Mouse (Mus musculus): ENCODE measurements around the gene Nhlh1. TPM values are rescaled to one million over a fixed set of nuclear protein-coding genes. Genes with fewer than 3 reads are reported as not detected.

Gene Nhlh1
- polyA plus RNA-seq (2012; ENCODE audit: insufficient read depth, low replicate concordance) = not detected in 2 replicates

DNA sequence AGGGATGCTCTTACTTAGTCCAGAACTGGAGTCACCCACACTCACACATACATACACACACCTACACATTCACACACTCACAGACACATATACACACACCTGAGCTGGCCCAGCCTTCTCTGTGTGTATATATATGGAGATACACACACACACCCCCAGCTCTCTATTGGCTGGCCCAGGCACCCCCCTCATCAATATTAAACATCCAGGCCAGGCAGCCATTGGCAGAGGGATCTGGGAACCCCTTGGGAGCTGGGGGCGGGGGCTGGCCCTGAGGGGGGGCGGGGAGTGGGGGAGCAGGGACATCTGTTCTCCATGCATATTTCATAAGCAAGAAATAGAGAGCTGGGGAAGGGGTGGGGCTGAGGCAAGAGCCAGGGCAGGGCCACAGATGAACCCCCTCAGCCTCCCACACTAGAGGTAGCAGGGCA is at the start of gene Nhlh1:
Gene Nhlh1, minus strand, starts transcription at position 83 of the 431 bp plus-strand sequence.
- Histone ChIP-seq H3K4me1 (peaks cover 22% of the 10 kb centered on the region), H3K36me3 (replicated peaks; ENCODE audit: low read length) (peaks cover 3% of the 10 kb centered on the region), H3K9me3 (no peaks in the 10 kb centered on the region), H3K4me3 (replicated peaks) (no peak within 1 kb of the TSS), H3K27me3 (replicated peaks) (peaks cover 68% of the 10 kb centered on the region)
- TF ChIP-seq GATA1 (IDR thresholded peaks at IDR 0.05; ENCODE audit: borderline replicate concordance, low read length) (no peak), FLI1 (IDR thresholded peaks at IDR 0.05; ENCODE audit: low read length) (no peak)

DNA sequence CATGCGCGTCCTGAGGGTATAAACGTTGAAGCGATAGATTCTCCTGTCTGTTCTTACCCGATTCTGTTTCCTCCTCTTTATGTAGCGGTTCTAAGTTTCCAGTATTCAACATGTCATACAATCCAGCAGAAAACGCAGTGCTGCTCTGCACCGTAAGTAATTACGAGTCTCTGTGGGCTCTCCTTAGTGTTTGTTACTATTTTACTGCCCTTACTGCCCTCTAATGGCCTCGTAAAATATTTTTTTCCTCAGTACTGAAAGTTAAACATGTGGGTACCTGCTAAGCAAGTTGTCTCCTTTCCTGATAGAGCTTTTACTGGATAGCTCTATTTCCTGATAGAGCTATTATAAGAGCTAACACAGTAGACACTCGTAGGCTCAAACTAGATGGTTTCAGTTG is 47.7 kb upstream of the Nhlh1 start:
- TF ChIP-seq GATA1 (IDR thresholded peaks at IDR 0.05; ENCODE audit: borderline replicate concordance, low read length) = no peak
- TF ChIP-seq FLI1 (IDR thresholded peaks at IDR 0.05; ENCODE audit: low read length) = no peak
- H3K27me3 ChIP-seq (replicated peaks) = no peaks in the 10 kb centered on the region
- peaks cover 96% of the 10 kb centered on the region for H3K36me3 ChIP-seq (replicated peaks; ENCODE audit: low read length)
- H3K9me3 ChIP-seq = no peaks in the 10 kb centered on the region
- H3K4me1 ChIP-seq = peaks cover 4% of the 10 kb centered on the region; the same call in 1 of the 2 replicates
- no peak overlapping the region for H3K4me3 ChIP-seq (replicated peaks)

DNA sequence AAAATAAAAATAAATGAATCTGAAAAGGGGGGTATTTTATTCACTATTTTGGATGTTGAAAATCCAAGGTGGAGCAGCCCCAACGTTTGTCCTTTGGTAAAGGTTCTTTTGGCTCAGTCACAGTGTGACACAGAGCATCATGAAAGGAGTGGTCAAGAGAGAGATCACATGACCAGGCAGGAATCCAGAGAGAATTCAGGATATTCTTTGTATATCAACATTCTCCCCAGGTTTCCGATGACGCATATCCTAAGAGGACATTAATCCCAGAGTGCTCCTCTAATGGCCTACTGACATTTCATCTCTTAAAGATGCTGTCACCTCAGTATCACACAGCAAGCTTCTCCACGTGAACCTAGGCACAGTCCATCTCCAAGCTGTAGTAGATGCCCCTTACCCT is 46.2 kb upstream of the Nhlh1 start:
- Histone ChIP-seq H3K4me1 (peaks cover 4% of the 10 kb centered on the region; the same call in 1 of the 2 replicates), H3K4me3 (replicated peaks) (no peak overlapping the region), H3K36me3 (replicated peaks; ENCODE audit: low read length) (peaks cover 95% of the 10 kb centered on the region), H3K9me3 (no peaks in the 10 kb centered on the region), H3K27me3 (replicated peaks) (no peaks in the 10 kb centered on the region)
- TF ChIP-seq FLI1 (IDR thresholded peaks at IDR 0.05; ENCODE audit: low read length) (no peak), GATA1 (IDR thresholded peaks at IDR 0.05; ENCODE audit: borderline replicate concordance, low read length) (no peak)

DNA sequence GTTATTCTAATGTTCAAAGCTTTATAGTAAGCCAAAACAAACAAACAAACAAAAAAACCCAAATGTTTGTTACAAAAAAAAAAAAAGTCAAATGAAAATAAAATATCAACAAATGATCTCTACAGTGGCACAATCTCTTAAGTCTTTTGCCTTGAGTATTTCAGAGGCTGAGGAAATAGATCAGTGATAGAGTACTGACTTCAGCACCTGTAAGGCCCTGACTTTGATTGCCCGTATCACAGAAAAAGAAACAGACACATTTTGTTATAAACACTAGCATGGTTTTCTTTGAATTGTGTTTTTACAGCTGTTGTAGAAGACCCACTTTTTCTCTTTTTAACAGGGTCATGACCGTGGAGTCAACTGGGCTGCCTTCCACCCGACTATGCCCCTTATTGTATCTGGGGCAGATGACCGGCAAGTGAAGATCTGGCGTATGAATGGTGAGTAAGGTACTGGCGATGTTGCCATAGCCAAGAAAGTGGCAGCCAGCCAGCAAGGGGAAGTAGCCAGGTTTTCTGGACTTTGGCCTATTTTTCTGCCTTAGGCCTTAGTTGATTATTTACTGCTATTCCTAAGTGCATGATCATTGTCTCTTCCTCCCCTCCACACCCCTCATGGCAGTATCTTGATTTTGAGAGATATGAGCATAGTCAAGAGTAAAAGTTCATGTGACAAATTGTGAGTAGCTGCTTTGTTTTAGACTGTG is 42.1 kb upstream of the Nhlh1 start:
- Histone ChIP-seq H3K36me3 (replicated peaks; ENCODE audit: low read length) (peaks cover 92% of the 10 kb centered on the region), H3K9me3 (no peaks in the 10 kb centered on the region), H3K4me3 (replicated peaks) (no peak overlapping the region), H3K4me1 (peaks cover 4% of the 10 kb centered on the region; the same call in 1 of the 2 replicates), H3K27me3 (replicated peaks) (no peaks in the 10 kb centered on the region)
- TF ChIP-seq GATA1 (IDR thresholded peaks at IDR 0.05; ENCODE audit: borderline replicate concordance, low read length) = no peak
- TF ChIP-seq FLI1 (IDR thresholded peaks at IDR 0.05; ENCODE audit: low read length) = no peak

DNA sequence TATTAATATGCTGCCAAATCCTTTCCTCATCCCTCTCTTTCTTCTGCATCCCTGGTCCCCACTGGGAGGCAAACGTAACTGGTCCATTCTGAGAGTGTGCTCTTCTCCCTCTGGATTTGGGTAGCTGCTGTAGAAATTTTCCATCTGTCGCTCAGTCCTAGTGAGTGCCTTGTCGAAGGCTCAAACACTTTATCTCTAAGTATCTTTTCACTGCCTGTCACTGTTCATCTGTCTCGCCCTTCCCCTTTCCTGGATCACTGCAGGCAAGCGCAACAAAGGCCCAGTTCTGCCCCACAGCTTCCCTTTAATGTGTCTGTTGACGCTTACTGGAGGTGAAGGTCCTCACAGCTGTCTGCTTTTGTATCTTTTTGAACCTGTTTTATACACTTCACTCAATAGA is 37.8 kb upstream of the Nhlh1 start:
- no peaks in the 10 kb centered on the region for H3K27me3 ChIP-seq (replicated peaks)
- H3K4me1 ChIP-seq = 0 out of 2 replicates have a peak, but pooled peaks cover 3% of the 10 kb centered on the region
- TF ChIP-seq FLI1 (IDR thresholded peaks at IDR 0.05; ENCODE audit: low read length) (no peak), GATA1 (IDR thresholded peaks at IDR 0.05; ENCODE audit: borderline replicate concordance, low read length) (no peak)
- H3K4me3 ChIP-seq (replicated peaks) = no peak overlapping the region
- peaks cover 96% of the 10 kb centered on the region for H3K36me3 ChIP-seq (replicated peaks; ENCODE audit: low read length)
- H3K9me3 ChIP-seq = no peaks in the 10 kb centered on the region

DNA sequence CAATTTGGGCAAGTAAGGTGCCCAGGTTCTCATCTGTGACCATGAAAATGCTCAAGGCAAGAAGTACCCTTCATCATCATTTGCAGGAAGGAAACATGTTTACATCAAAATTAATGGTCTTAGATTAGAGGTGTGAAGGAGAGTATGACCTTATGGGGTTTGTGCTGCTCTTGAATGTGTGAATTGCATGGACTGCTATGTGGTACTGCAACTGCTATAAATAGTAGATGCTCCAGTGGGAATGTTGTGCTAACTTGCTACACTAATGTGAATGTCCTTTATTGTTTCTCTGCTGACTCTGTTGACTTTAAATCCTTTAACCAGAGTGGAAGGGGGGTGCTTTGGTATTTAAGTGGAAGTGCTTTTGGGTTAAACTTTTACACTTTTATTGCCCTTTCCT is 36.9 kb upstream of the Nhlh1 start:
- Histone ChIP-seq H3K4me1 (peaks cover 8% of the 10 kb centered on the region; the same call in 1 of the 2 replicates), H3K9me3 (no peaks in the 10 kb centered on the region), H3K27me3 (replicated peaks) (no peaks in the 10 kb centered on the region), H3K4me3 (replicated peaks) (no peak overlapping the region), H3K36me3 (replicated peaks; ENCODE audit: low read length) (peaks cover 97% of the 10 kb centered on the region)
- TF ChIP-seq FLI1 (IDR thresholded peaks at IDR 0.05; ENCODE audit: low read length) = no peak
- TF ChIP-seq GATA1 (IDR thresholded peaks at IDR 0.05; ENCODE audit: borderline replicate concordance, low read length) = no peak

DNA sequence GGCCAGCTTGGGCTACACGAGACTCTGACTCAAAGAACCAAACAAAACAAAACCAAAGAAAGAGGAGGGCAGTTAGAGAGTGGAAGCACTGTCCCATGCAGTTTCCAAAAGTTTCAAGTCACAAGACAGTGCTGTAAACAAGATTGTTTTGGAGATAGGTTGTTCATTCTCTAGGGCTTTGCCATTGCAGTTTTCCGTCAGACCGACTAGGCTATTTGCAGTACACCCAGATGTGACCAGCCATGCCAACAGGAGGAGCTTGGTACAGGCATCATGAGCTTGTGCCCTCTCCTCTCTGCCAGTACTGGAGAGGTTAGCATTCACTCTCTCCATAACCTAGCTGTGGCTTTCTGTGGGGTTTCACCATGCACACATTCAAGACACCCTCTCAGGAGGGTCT is 36.1 kb upstream of the Nhlh1 start:
- TF ChIP-seq FLI1 (IDR thresholded peaks at IDR 0.05; ENCODE audit: low read length) (no peak), GATA1 (IDR thresholded peaks at IDR 0.05; ENCODE audit: borderline replicate concordance, low read length) (no peak)
- no peak overlapping the region for H3K4me3 ChIP-seq (replicated peaks)
- H3K36me3 ChIP-seq (replicated peaks; ENCODE audit: low read length) = peaks cover 97% of the 10 kb centered on the region
- peaks cover 12% of the 10 kb centered on the region; the same call in 1 of the 2 replicates for H3K4me1 ChIP-seq
- no peaks in the 10 kb centered on the region for H3K9me3 ChIP-seq
- H3K27me3 ChIP-seq (replicated peaks) = no peaks in the 10 kb centered on the region

DNA sequence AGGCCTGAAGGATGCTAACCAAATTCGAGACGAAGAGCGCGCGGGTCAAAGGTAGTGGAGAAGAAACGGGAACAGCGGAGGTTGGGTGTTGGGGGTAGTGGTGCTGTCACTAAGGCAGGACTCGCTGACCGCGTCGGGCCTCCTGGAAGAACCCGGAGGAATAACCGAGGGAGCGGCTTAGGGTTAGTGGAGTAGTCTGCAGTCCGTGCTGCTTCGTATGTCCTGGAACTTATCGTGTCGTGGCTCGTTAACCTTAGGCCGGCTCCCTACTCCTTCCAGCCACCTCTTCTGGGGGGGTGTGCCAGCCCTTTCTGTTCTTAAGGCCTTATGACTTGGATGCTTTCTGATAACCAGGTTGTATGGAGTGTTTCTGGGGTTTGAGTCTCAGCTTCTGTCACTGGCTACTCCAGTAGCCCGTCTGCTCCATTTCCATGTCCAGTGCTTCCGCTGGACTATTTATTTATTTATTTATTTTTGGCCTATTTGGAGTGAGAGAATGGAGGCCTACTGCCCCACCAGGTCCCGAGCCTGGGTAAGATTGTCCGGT is 25.6 kb upstream of the Nhlh1 start:
- Histone ChIP-seq H3K9me3 (no peaks in the 10 kb centered on the region), H3K4me1 (peaks cover 55% of the 10 kb centered on the region), H3K27me3 (replicated peaks) (no peaks in the 10 kb centered on the region), H3K4me3 (replicated peaks) (peak overlapping the region; percentile 99), H3K36me3 (replicated peaks; ENCODE audit: low read length) (peaks cover 36% of the 10 kb centered on the region)
- TF ChIP-seq FLI1 (IDR thresholded peaks at IDR 0.05; ENCODE audit: low read length) = no peak
- no peak for TF ChIP-seq GATA1 (IDR thresholded peaks at IDR 0.05; ENCODE audit: borderline replicate concordance, low read length)

DNA sequence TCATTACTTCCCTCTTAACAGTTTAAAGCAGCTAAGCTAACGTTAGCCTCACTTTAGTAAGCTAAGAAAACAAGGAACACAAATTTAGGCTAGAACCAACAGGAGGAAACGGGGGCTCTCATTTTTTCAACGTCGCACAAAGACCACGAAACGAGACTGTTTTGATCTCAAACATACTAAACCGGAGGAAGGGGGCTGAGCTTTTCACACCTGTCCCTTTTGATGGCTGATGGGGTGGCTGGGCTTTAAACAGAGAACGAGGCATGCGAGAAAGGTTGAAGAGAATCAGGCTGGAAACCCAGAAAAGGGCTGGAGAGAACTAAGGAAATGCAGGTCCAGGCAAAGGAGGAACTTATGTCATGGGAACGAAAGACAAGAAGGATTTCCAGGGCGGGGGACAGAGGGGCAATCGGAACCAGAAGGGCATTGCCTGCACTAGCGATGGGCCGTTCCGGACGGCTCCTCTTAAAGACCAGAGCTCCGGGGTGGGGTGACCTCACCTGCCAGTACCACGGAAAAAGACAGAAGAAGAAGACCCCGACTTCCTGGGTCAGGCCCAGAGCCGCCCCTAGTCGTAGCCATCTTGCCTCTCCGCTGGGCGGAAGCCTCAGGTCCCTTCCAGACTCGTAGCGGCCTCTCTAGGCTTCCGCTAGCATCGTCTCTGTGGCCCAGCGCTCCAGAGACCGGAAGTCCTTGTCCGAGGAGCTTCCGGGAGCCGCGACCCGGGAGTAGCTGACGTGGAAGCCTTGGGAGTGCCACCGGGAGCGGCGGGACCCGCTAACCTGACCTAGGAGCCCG is 24.9 kb upstream of the Nhlh1 start, which contains the start of the genes Copa and Ncstn:
Gene Copa, plus strand, starts transcription at position 429 of the 798 bp plus-strand sequence.
Gene Ncstn, minus strand, starts transcription at position 695 of the 798 bp plus-strand sequence.
- Histone ChIP-seq H3K4me3 (replicated peaks) (peak within 1 kb of the TSS; percentile 99), H3K36me3 (replicated peaks; ENCODE audit: low read length) (peaks cover 39% of the 10 kb centered on the region), H3K4me1 (peaks cover 60% of the 10 kb centered on the region), H3K9me3 (no peaks in the 10 kb centered on the region), H3K27me3 (replicated peaks) (no peaks in the 10 kb centered on the region)
- peak; percentile 92 for TF ChIP-seq FLI1 (IDR thresholded peaks at IDR 0.05; ENCODE audit: low read length)
- no peak for TF ChIP-seq GATA1 (IDR thresholded peaks at IDR 0.05; ENCODE audit: borderline replicate concordance, low read length)

Measured in megakaryocyte, embryonic 14.5 days (primary cell).